Mouse (Mus musculus) T-helper 17 cell (primary cell): ENCODE results near the gene Synpo2.

ENCODE experiments used
- in situ Hi-C, 2 experiments: fragments of 300-600 bp; cut with MboI, MseI; formaldehyde crosslinking; loops; 1 replicate in 1 of 2; 2 replicates in 1 of 2; pipeline ENCODE4 v1.15.1; 2025; ENCODE audit warnings: high pct_unique_total_duplicates in 2 of 2

The Synpo2 gene

GRCm38 (mm10) chr3:123053192-123053938 is 182.6 kb downstream of the Synpo2 start:
- in situ Hi-C loops: loop anchor here in 1 of 2 experiments (5.0 kb wide), 1 partner anchor 61 kb away; no protein-coding TSS in a partner anchor

- in situ Hi-C loops: no loop called here
Measured at GRCm38 (mm10) chr3:123042308-123042707, 193.6 kb downstream of the Synpo2 start.

GRCm38 (mm10) chr3:123034752-123035151 is 201.2 kb downstream of the Synpo2 start, which contains the start of gene Myoz2:
Gene Myoz2, minus strand, starts transcription at chr3:123035015.
- in situ Hi-C loops: no loop called here

- in situ Hi-C loops: no loop called here
Measured at GRCm38 (mm10) chr3:123033804-123034203, 202.1 kb downstream of the Synpo2 start.
